Mouse (Mus musculus) heart, embryonic 11.5 days (tissue): ENCODE results near the gene Eva1c. TPM values are rescaled to one million over a fixed set of nuclear protein-coding genes. Genes with fewer than 3 reads are reported as not detected.

Experiments
- ATAC-seq: fragments of 200-750 bp; cut with Nextera tagmentation; replicated peaks from 2 replicates; pipeline ENCODE4 v1.8.0; 2017; ENCODE audit warnings: moderate library complexity; ENCODE audit not compliant: insufficient number of reproducible peaks, low FRiP score, low TSS enrichment
- H3K27ac ChIP-seq: fragments of 300-500 bp; sonication (generic); 2 replicates; pipeline ENCODE4 v1.5.1; 2014; ENCODE audit warnings: mild to moderate bottlenecking, low read depth, low read length
- H3K27me3 ChIP-seq: fragments of 300-500 bp; sonication (generic); 2 replicates; pipeline ENCODE4 v1.6.1; 2014; ENCODE audit warnings: mild to moderate bottlenecking, low read length, mixed read lengths; ENCODE audit not compliant: control insufficient read depth, insufficient read depth
- H3K36me3 ChIP-seq: fragments of 300-500 bp; sonication (generic); 2 replicates; pipeline ENCODE4 v1.6.1; 2014; ENCODE audit warnings: mild to moderate bottlenecking, low read length, moderate library complexity, mixed read lengths; ENCODE audit not compliant: control insufficient read depth, insufficient read depth
- H3K4me1 ChIP-seq: fragments of 300-500 bp; sonication (generic); 2 replicates; pipeline ENCODE4 v1.6.1; 2014; ENCODE audit warnings: low read length; ENCODE audit not compliant: control insufficient read depth, insufficient read depth
- H3K4me2 ChIP-seq: fragments of 300-500 bp; sonication (generic); 2 replicates; pipeline ENCODE4 v1.6.1; 2014; ENCODE audit warnings: mild to moderate bottlenecking, moderate library complexity
- H3K4me3 ChIP-seq: fragments of 300-500 bp; sonication (generic); 2 replicates; pipeline ENCODE4 v1.5.1; 2014; ENCODE audit warnings: low read depth, low read length
- H3K9ac ChIP-seq: fragments of 300-500 bp; sonication (generic); 2 replicates; pipeline ENCODE4 v1.6.1; 2014; ENCODE audit warnings: mild to moderate bottlenecking, low read depth, low read length, moderate library complexity
- H3K9me3 ChIP-seq: fragments of 300-500 bp; sonication (generic); replicated peaks from 2 replicates; pipeline ENCODE4 v1.6.1; 2016; ENCODE audit warnings: low read length; ENCODE audit not compliant: control insufficient read depth
- WGBS: fragments of 180-500 bp; shearing (Covaris S2); extraction: QIAGEN DNeasy Blood & Tissue Kit; methylation state at CpG from one replicate; pipeline ENCODE4 v1.1.7; 2014; ENCODE audit not compliant: insufficient replicate concordance; 5-methylcytosine and 5-hydroxymethylcytosine counted together
- polyA plus RNA-seq: library from polyadenylated mRNA; unstranded; fragments of >200 nt; fragmentation: Nextera tagmentation; extraction: Ambion mirVana; gene quantifications from 2 replicates; pipeline ENCODE4 v1.2.1, GENCODE M21; 2014

The Eva1c gene
- polyA plus RNA-seq, 1 experiment from 2014 or later, result 1.9 TPM

- peak; percentile 81 for ATAC-seq
- Histone ChIP-seq H3K4me3 (peak overlapping the region; percentile 47), H3K36me3 (no peaks in the 10 kb centered on the region), H3K4me2 (peak overlapping the region; percentile 87), H3K9me3 (no peaks in the 10 kb centered on the region), H3K4me1 (peaks cover 14% of the 10 kb centered on the region; the same call in 1 of the 2 replicates), H3K27me3 (peaks cover 29% of the 10 kb centered on the region), H3K9ac (peak overlapping the region; percentile 58), H3K27ac (no peak overlapping the region)
- WGBS, result under 1% methylated on average over 44 of the region's 45 CpGs
Measured at GRCm38 (mm10) chr16:90829894-90830685, 3.6 kb downstream of the Eva1c start.

DNA sequence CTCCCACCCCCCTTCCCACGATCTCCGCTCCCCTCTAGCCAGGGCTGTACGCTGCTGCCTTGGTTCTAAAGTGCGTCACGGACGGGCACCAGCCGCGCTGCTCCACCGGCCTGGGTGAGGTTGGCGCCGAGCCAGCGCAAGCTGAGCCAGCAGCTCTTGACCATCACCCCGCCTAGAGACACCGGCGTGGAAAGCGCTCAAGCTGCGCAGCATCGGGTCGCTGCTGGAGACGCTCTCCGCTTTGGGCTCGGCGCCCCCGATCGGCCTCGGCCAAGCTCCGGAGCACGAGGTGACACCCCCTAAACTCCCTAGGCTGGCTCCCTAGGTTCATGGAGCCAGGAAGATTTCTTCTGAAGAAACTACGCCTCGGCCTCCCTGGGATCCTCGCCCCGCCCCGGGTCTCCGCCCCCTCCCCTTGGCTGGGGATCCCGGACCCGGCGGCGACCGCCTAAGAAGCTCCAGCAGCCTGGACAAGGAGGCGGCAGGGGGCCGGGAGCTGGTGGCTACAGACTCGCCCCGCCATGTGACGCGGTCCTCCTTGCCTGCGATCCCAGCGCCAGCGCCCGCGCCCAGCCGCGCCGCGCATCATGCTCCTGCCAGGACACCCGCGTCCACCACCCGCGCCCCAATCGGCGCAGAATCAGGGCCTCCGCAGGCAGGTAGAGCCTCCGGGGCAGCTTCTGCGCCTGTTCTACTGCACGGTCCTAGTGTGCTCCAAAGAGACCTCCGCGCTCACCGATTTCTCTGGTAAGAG, 4.3 kb downstream of the Eva1c start:
- ATAC-seq, result peak; percentile 66
- Histone ChIP-seq H3K4me2 (peak overlapping the region; percentile 87), H3K4me3 (peak overlapping the region; percentile 47), H3K9ac (peak overlapping the region; percentile 58), H3K36me3 (no peaks in the 10 kb centered on the region), H3K27ac (no peak overlapping the region), H3K4me1 (peaks cover 14% of the 10 kb centered on the region; the same call in 1 of the 2 replicates), H3K9me3 (no peaks in the 10 kb centered on the region), H3K27me3 (peaks cover 29% of the 10 kb centered on the region)
- WGBS, result under 1% methylated on average over 66 of the region's 67 CpGs

DNA sequence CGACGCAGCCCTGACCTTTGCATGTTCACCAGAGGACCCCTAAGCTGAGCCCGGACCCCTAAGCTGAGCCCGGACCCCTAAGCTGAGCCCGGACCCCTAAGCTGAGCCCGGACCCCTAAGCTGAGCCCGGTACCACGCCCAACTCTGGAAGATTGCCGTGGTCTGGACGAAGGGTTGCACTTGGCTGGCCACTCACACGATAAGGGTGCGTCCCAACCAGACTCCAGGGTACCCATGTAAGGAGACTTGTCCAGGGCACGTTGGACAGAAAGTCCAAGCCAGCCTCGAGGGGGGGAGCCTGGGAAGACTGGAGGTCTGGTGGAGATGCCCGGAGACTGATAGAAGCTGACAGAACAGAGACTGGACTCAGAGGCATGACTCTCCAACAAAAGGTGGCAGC, 5.2 kb downstream of the Eva1c start:
- H3K36me3 ChIP-seq, result no peaks in the 10 kb centered on the region
- H3K9ac ChIP-seq, result peak overlapping the region; percentile 58; the same call in 1 of the 2 replicates
- no peak for ATAC-seq
- 23% methylated on average over 15 of the region's 15 CpGs for WGBS
- H3K4me1 ChIP-seq, result peaks cover 14% of the 10 kb centered on the region; the same call in 1 of the 2 replicates
- peaks cover 29% of the 10 kb centered on the region for H3K27me3 ChIP-seq
- H3K4me3 ChIP-seq, result peak overlapping the region; percentile 47
- peak overlapping the region; percentile 87 for H3K4me2 ChIP-seq
- no peak overlapping the region for H3K27ac ChIP-seq
- no peaks in the 10 kb centered on the region for H3K9me3 ChIP-seq

DNA sequence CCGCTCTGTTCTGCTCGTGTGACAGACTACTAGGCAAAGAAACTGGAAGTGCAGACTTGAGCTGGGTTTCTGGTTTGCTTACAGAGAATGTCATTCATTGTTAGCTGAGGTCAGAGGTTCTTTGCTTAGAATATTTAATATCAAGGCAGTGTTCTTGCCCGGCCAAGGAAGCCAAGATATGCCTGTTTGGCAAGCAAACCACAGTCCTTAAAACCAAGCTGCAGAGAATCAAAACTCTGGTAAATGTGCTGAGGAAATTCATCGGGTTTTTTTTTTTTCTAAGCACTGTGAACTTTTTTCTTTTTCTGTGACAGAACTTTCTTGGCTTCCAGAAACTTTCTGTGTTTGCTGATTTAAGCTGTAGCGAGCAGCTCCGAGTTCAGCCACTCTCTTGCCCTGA, 6.0 kb downstream of the Eva1c start:
- no peak for ATAC-seq
- no peaks in the 10 kb centered on the region for H3K36me3 ChIP-seq
- H3K27me3 ChIP-seq, result peaks cover 29% of the 10 kb centered on the region
- no peaks in the 10 kb centered on the region for H3K9me3 ChIP-seq
- 61% methylated on average over 6 of the region's 6 CpGs for WGBS
- no peak overlapping the region; the same call in 1 of the 2 replicates for H3K4me3 ChIP-seq
- no peak overlapping the region for H3K27ac ChIP-seq
- H3K4me1 ChIP-seq, result peaks cover 16% of the 10 kb centered on the region; the same call in 1 of the 2 replicates
- H3K9ac ChIP-seq, result no peak overlapping the region
- H3K4me2 ChIP-seq, result peak overlapping the region; percentile 87

GRCm38 (mm10) chr16:90833041-90833791, 6.7 kb downstream of the Eva1c start:
- no peak for ATAC-seq
- Histone ChIP-seq H3K4me1 (peaks cover 21% of the 10 kb centered on the region; the same call in 1 of the 2 replicates), H3K36me3 (no peaks in the 10 kb centered on the region), H3K9me3 (no peaks in the 10 kb centered on the region), H3K9ac (no peak overlapping the region), H3K4me2 (no peak overlapping the region), H3K27ac (no peak overlapping the region), H3K4me3 (no peak overlapping the region), H3K27me3 (peaks cover 29% of the 10 kb centered on the region)
- 44% methylated on average over 9 of the region's 9 CpGs for WGBS

DNA sequence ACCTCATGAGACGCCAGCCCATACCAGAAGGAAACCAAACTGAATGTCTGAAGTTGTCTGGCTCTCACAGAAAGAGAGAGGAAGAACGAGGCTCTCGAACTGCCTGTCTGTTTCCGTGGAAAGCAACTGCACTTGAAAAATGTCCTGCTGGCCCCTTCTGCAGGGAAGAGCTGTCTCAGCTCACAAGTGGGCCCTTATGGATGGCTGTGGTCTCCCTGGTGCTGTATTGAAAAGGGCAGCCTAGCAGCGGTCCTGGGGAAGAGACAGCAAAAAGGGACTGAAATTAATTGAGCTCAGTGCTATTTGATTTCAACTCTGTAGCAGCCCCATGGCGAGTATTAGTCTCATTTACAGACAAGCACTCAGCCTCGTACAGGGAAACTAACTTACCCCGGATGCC, 10.9 kb downstream of the Eva1c start:
- ATAC-seq, result no peak
- no peak overlapping the region for H3K9ac ChIP-seq
- no peak overlapping the region for H3K27ac ChIP-seq
- H3K4me2 ChIP-seq, result no peak overlapping the region
- H3K4me1 ChIP-seq, result peaks cover 15% of the 10 kb centered on the region; the same call in 1 of the 2 replicates
- no peak overlapping the region for H3K4me3 ChIP-seq
- H3K36me3 ChIP-seq, result no peaks in the 10 kb centered on the region
- 55% methylated on average over 8 of the region's 8 CpGs for WGBS
- peaks cover 7% of the 10 kb centered on the region; the same call in 1 of the 2 replicates for H3K27me3 ChIP-seq
- H3K9me3 ChIP-seq, result no peaks in the 10 kb centered on the region

- Histone ChIP-seq H3K4me3 (no peak overlapping the region), H3K4me1 (0 out of 2 replicates have a peak, but pooled peaks cover 11% of the 10 kb centered on the region), H3K36me3 (no peaks in the 10 kb centered on the region), H3K9ac (no peak overlapping the region), H3K4me2 (no peak overlapping the region), H3K27me3 (no peaks in the 10 kb centered on the region), H3K9me3 (0 out of 2 replicates have a peak, but pooled peaks cover 2% of the 10 kb centered on the region), H3K27ac (no peak overlapping the region)
- ATAC-seq, result no peak
- WGBS, result 74% methylated on average over 9 of the region's 9 CpGs
Measured at GRCm38 (mm10) chr16:90842164-90842563, 15.6 kb downstream of the Eva1c start.

- no peak for ATAC-seq
- 68% methylated on average over 6 of the region's 6 CpGs for WGBS
- Histone ChIP-seq H3K4me2 (no peak overlapping the region), H3K9ac (no peak overlapping the region), H3K27ac (no peak overlapping the region), H3K4me3 (no peak overlapping the region), H3K9me3 (0 out of 2 replicates have a peak, but pooled peaks cover 2% of the 10 kb centered on the region), H3K27me3 (no peaks in the 10 kb centered on the region), H3K4me1 (peaks cover 10% of the 10 kb centered on the region; the same call in 1 of the 2 replicates), H3K36me3 (no peaks in the 10 kb centered on the region)
Measured at GRCm38 (mm10) chr16:90845038-90845437, 18.5 kb downstream of the Eva1c start.
